Mouse (Mus musculus) gastrocnemius, adult 8-10 months (tissue): ENCODE data around the gene Card14. TPM values are rescaled to one million over a fixed set of nuclear protein-coding genes. Genes with fewer than 3 reads are reported as not detected.

ENCODE experiments used
- DNase-seq, 2 experiments: peaks; one replicate each; pipeline ENCODE4 v3.0.0; 2022; ENCODE audit warnings: low spot score in 2 of 2
- total RNA-seq, 4 experiments: library from RNA; stranded (reverse); gene quantifications; 2 replicates each; pipeline ENCODE4 v1.2.4; 2022

Gene Card14
- total RNA-seq, 4 experiments from 2014 or later: 0.10 to 0.25 (median 0.22) TPM

- no peak for DNase-seq
Observed at GRCm38 (mm10) chr11:119300986-119301385, 6.6 kb upstream of the Card14 start.

GRCm38 (mm10) chr11:119304904-119305712, 2.5 kb upstream of the Card14 start:
- DNase-seq: no peak

GRCm38 (mm10) chr11:119306762-119307657, 558 bp upstream of the Card14 start:
- DNase-seq: no peak

- DNase-seq: no peak
Observed at GRCm38 (mm10) chr11:119307916-119308315, 348 bp downstream of the Card14 start.

- no peak for DNase-seq
Observed at GRCm38 (mm10) chr11:119310621-119311020, 3.1 kb downstream of the Card14 start.

- DNase-seq: no peak
Observed at GRCm38 (mm10) chr11:119314252-119314936, 6.8 kb downstream of the Card14 start.

- DNase-seq: peak in 1 of 2 experiments; percentile 20
Observed at GRCm38 (mm10) chr11:119316720-119317119, 9.2 kb downstream of the Card14 start.

- no peak for DNase-seq
Observed at GRCm38 (mm10) chr11:119322521-119322920, 15.0 kb downstream of the Card14 start.

GRCm38 (mm10) chr11:119325068-119325467, 17.5 kb downstream of the Card14 start:
- DNase-seq: no peak

GRCm38 (mm10) chr11:119330592-119330991, 23.0 kb downstream of the Card14 start:
- DNase-seq: no peak

- DNase-seq: no peak
Observed at GRCm38 (mm10) chr11:119331970-119332369, 24.4 kb downstream of the Card14 start.

GRCm38 (mm10) chr11:119338271-119339059, 30.9 kb downstream of the Card14 start:
- no peak for DNase-seq

- no peak for DNase-seq
Observed at GRCm38 (mm10) chr11:119339179-119339578, 31.6 kb downstream of the Card14 start.

GRCm38 (mm10) chr11:119339637-119340036, 32.1 kb downstream of the Card14 start:
- DNase-seq: peak; percentile 52 to 65

GRCm38 (mm10) chr11:119344178-119344577, 36.6 kb downstream of the Card14 start:
- DNase-seq: no peak

- no peak for DNase-seq
Observed at GRCm38 (mm10) chr11:119344865-119345264, 37.3 kb downstream of the Card14 start.

GRCm38 (mm10) chr11:119347125-119347524, 39.6 kb downstream of the Card14 start:
- DNase-seq: no peak

- DNase-seq: no peak
Observed at GRCm38 (mm10) chr11:119352113-119352512, 44.5 kb downstream of the Card14 start.

- no peak for DNase-seq
Observed at GRCm38 (mm10) chr11:119353946-119354345, 46.4 kb downstream of the Card14 start.

GRCm38 (mm10) chr11:119354798-119355442, 47.4 kb downstream of the Card14 start:
- peak in 1 of 2 experiments; percentile 34 for DNase-seq
